Mouse (Mus musculus): ENCODE results near the gene Rpp25. TPM values are rescaled to one million over a fixed set of nuclear protein-coding genes. Genes with fewer than 3 reads are reported as not detected.

Gene Rpp25
- polyA plus RNA-seq, 1 experiment from 2014 or later: 4.2 TPM

GRCm38 (mm10) chr9:57522861-57523246, 19.0 kb downstream of the Rpp25 start:
- H3K4me3 ChIP-seq (replicated peaks; ENCODE audit: low read depth, low read length): peak overlapping the region; percentile 89; the same call in 1 of the 2 replicates
- peak overlapping the region; percentile 93; the same call in 1 of the 2 replicates for H3K9ac ChIP-seq (ENCODE audit: low read depth, low read length)
- H3K4me1 ChIP-seq (replicated peaks; ENCODE audit: insufficient read depth, low read length): 0 out of 2 replicates have a peak, but pooled peaks cover 6% of the 10 kb centered on the region
- WGBS: 74% methylated on average over 4 of the region's 4 CpGs
- no peaks in the 10 kb centered on the region for H3K9me3 ChIP-seq (replicated peaks; ENCODE audit: low read length)
- ATAC-seq (replicated peaks; ENCODE audit: low FRiP score, low read depth) (no peak), DNase-seq (ENCODE audit: low spot score) (no peak)
- no peak for TF ChIP-seq CTCF (IDR thresholded peaks at IDR 0.05; ENCODE audit: low read depth)
- H3K27ac ChIP-seq: no peak overlapping the region
- no peaks in the 10 kb centered on the region for H3K27me3 ChIP-seq (ENCODE audit: insufficient read depth, low read length)
- H3K36me3 ChIP-seq (ENCODE audit: insufficient read depth, low read length): no peaks in the 10 kb centered on the region
- H3K4me2 ChIP-seq (ENCODE audit: low read length): peak overlapping the region; percentile 62

- WGBS: 82% methylated on average over 1 of the region's 1 CpGs
- no peak for ATAC-seq (replicated peaks; ENCODE audit: low FRiP score, low read depth)
Observed at GRCm38 (mm10) chr9:57523754-57524153, 19.9 kb downstream of the Rpp25 start.

GRCm38 (mm10) chr9:57524439-57524838, 20.6 kb downstream of the Rpp25 start:
- Histone ChIP-seq H3K4me1 (replicated peaks; ENCODE audit: insufficient read depth, low read length) (0 out of 2 replicates have a peak, but pooled peaks cover 6% of the 10 kb centered on the region), H3K4me2 (ENCODE audit: low read length) (no peak overlapping the region), H3K4me3 (replicated peaks; ENCODE audit: low read depth, low read length) (no peak overlapping the region), H3K9ac (ENCODE audit: low read depth, low read length) (no peak overlapping the region), H3K36me3 (ENCODE audit: insufficient read depth, low read length) (no peaks in the 10 kb centered on the region), H3K27ac (no peak overlapping the region), H3K9me3 (replicated peaks; ENCODE audit: low read length) (no peaks in the 10 kb centered on the region), H3K27me3 (ENCODE audit: insufficient read depth, low read length) (no peaks in the 10 kb centered on the region)
- ATAC-seq (replicated peaks; ENCODE audit: low FRiP score, low read depth): no peak
- no peak for DNase-seq (ENCODE audit: low spot score)
- TF ChIP-seq CTCF (IDR thresholded peaks at IDR 0.05; ENCODE audit: low read depth): no peak

More at GRCm38 (mm10) chr9:57523754-57524153, 19.9 kb downstream of the Rpp25 start:
- Histone ChIP-seq H3K27me3 (ENCODE audit: insufficient read depth, low read length) (no peaks in the 10 kb centered on the region), H3K4me3 (replicated peaks; ENCODE audit: low read depth, low read length) (no peak overlapping the region), H3K4me1 (replicated peaks; ENCODE audit: insufficient read depth, low read length) (0 out of 2 replicates have a peak, but pooled peaks cover 6% of the 10 kb centered on the region), H3K9me3 (replicated peaks; ENCODE audit: low read length) (no peaks in the 10 kb centered on the region), H3K36me3 (ENCODE audit: insufficient read depth, low read length) (no peaks in the 10 kb centered on the region), H3K4me2 (ENCODE audit: low read length) (no peak overlapping the region), H3K9ac (ENCODE audit: low read depth, low read length) (no peak overlapping the region), H3K27ac (no peak overlapping the region)
- peak; percentile 73 for TF ChIP-seq CTCF (IDR thresholded peaks at IDR 0.05; ENCODE audit: low read depth)
- DNase-seq (ENCODE audit: low spot score): peak; percentile 90

GRCm38 (mm10) chr9:57525516-57525915, 21.7 kb downstream of the Rpp25 start:
- 54% methylated on average over 2 of the region's 2 CpGs for WGBS
- H3K4me2 ChIP-seq (ENCODE audit: low read length): no peak overlapping the region
- DNase-seq (ENCODE audit: low spot score): no peak
- H3K4me1 ChIP-seq (replicated peaks; ENCODE audit: insufficient read depth, low read length): 0 out of 2 replicates have a peak, but pooled peaks cover 6% of the 10 kb centered on the region
- H3K4me3 ChIP-seq (replicated peaks; ENCODE audit: low read depth, low read length): no peak overlapping the region
- H3K27me3 ChIP-seq (ENCODE audit: insufficient read depth, low read length): no peaks in the 10 kb centered on the region
- no peaks in the 10 kb centered on the region for H3K9me3 ChIP-seq (replicated peaks; ENCODE audit: low read length)
- no peak for TF ChIP-seq CTCF (IDR thresholded peaks at IDR 0.05; ENCODE audit: low read depth)
- H3K36me3 ChIP-seq (ENCODE audit: insufficient read depth, low read length): no peaks in the 10 kb centered on the region
- H3K9ac ChIP-seq (ENCODE audit: low read depth, low read length): no peak overlapping the region
- no peak overlapping the region for H3K27ac ChIP-seq
- ATAC-seq (replicated peaks; ENCODE audit: low FRiP score, low read depth): no peak

GRCm38 (mm10) chr9:57526435-57526834, 22.6 kb downstream of the Rpp25 start:
- Histone ChIP-seq H3K36me3 (ENCODE audit: insufficient read depth, low read length) (peaks cover 2% of the 10 kb centered on the region), H3K9ac (ENCODE audit: low read depth, low read length) (no peak overlapping the region), H3K4me3 (replicated peaks; ENCODE audit: low read depth, low read length) (no peak overlapping the region), H3K9me3 (replicated peaks; ENCODE audit: low read length) (no peaks in the 10 kb centered on the region), H3K4me2 (ENCODE audit: low read length) (no peak overlapping the region), H3K27ac (no peak overlapping the region), H3K27me3 (ENCODE audit: insufficient read depth, low read length) (no peaks in the 10 kb centered on the region), H3K4me1 (replicated peaks; ENCODE audit: insufficient read depth, low read length) (0 out of 2 replicates have a peak, but pooled peaks cover 6% of the 10 kb centered on the region)
- no peak for DNase-seq (ENCODE audit: low spot score)
- TF ChIP-seq CTCF (IDR thresholded peaks at IDR 0.05; ENCODE audit: low read depth): no peak
- no peak for ATAC-seq (replicated peaks; ENCODE audit: low FRiP score, low read depth)

GRCm38 (mm10) chr9:57531946-57532345, 28.1 kb downstream of the Rpp25 start:
- H3K27ac ChIP-seq: no peak overlapping the region
- H3K4me2 ChIP-seq (ENCODE audit: low read length): no peak overlapping the region
- TF ChIP-seq CTCF (IDR thresholded peaks at IDR 0.05; ENCODE audit: low read depth): no peak
- no peaks in the 10 kb centered on the region for H3K27me3 ChIP-seq (ENCODE audit: insufficient read depth, low read length)
- 63% methylated on average over 1 of the region's 1 CpGs for WGBS
- peaks cover 22% of the 10 kb centered on the region for H3K36me3 ChIP-seq (ENCODE audit: insufficient read depth, low read length)
- DNase-seq (ENCODE audit: low spot score): no peak
- no peak overlapping the region for H3K9ac ChIP-seq (ENCODE audit: low read depth, low read length)
- no peaks in the 10 kb centered on the region for H3K9me3 ChIP-seq (replicated peaks; ENCODE audit: low read length)
- no peak overlapping the region for H3K4me3 ChIP-seq (replicated peaks; ENCODE audit: low read depth, low read length)
- H3K4me1 ChIP-seq (replicated peaks; ENCODE audit: insufficient read depth, low read length): no peaks in the 10 kb centered on the region
- ATAC-seq (replicated peaks; ENCODE audit: low FRiP score, low read depth): no peak

GRCm38 (mm10) chr9:57536362-57536761, 32.5 kb downstream of the Rpp25 start:
- peaks cover 8% of the 10 kb centered on the region; the same call in 1 of the 2 replicates for H3K4me1 ChIP-seq (replicated peaks; ENCODE audit: insufficient read depth, low read length)
- no peak overlapping the region for H3K4me3 ChIP-seq (replicated peaks; ENCODE audit: low read depth, low read length)
- no peak overlapping the region for H3K9ac ChIP-seq (ENCODE audit: low read depth, low read length)
- no peaks in the 10 kb centered on the region for H3K27me3 ChIP-seq (ENCODE audit: insufficient read depth, low read length)
- WGBS: 86% methylated on average over 5 of the region's 5 CpGs
- TF ChIP-seq CTCF (IDR thresholded peaks at IDR 0.05; ENCODE audit: low read depth): no peak
- ATAC-seq (replicated peaks; ENCODE audit: low FRiP score, low read depth) (no peak), DNase-seq (ENCODE audit: low spot score) (no peak)
- H3K4me2 ChIP-seq (ENCODE audit: low read length): peak overlapping the region; percentile 70; the same call in 1 of the 2 replicates
- H3K9me3 ChIP-seq (replicated peaks; ENCODE audit: low read length): no peaks in the 10 kb centered on the region
- peaks cover 29% of the 10 kb centered on the region for H3K36me3 ChIP-seq (ENCODE audit: insufficient read depth, low read length)
- no peak overlapping the region for H3K27ac ChIP-seq

All from kidney, postnatal 0 days (tissue).